18 mouse cellular contexts compared by ENCODE assay signal in genomic region chr12:50929641-50930040, GRCm38 (mm10).
DNase-seq lines count a peak whose midpoint lies in the region; ATAC-seq lines count a peak whose summit lies in the region.
"Had no signal": no experiment of that assay in that cellular context is flagged by ENCODE, and none has a peak within 500 bp of the region (broad histone marks: within the 10 kb centered on the region; RNA-seq: fewer than 3 reads in every experiment).

No protein-coding gene starts in this region.

- ATAC-seq in frontal cortex, adult (ENCODE audit: low TSS enrichment), result peak; percentile 86
- ATAC-seq in erythroblast, adult 5-6 weeks (replicated peaks; ENCODE audit: low FRiP score, poor library complexity, severe bottlenecking), result no peak
- ATAC-seq: activated CD4-positive, CD25-positive, alpha-beta regulatory T cell, adult 4 months; CD4-positive, CD25-positive, alpha-beta regulatory T cell, adult 4 months; Patski had no signal

- DNase-seq in frontal cortex, postnatal 14 days (ENCODE audit: low spot score in 2 of 2), result no peak
- DNase-seq in brain, adult 2 months (ENCODE audit: low read depth, low spot score), result peak; percentile 62
- DNase-seq: adrenal gland, adult 2 months; adrenal gland, adult 8-10 months; adrenal gland, postnatal 10 days; adrenal gland, postnatal 14 days; adrenal gland, postnatal 25 days; adrenal gland, postnatal 36 days; B cell, adult 2 months; cerebellum, adult 11 months; cerebellum, adult 11-12 months; cerebellum, adult 18-20 months; cerebellum, adult 2 months had no signal
